Mouse (Mus musculus): ENCODE results near the gene Zfp948. TPM values are rescaled to one million over a fixed set of nuclear protein-coding genes. Genes with fewer than 3 reads are reported as not detected.
"Not testable (repeated sequence)": the region's sequence is repeated elsewhere in the genome, so short reads cannot be mapped to it uniquely, and the experiment has no call there.

The Zfp948 gene
- polyA plus RNA-seq, 1 experiment, result 2.0 TPM

- Histone ChIP-seq H3K4me2 (ENCODE audit: low read depth) (no peak overlapping the region), H3K4me3 (no peak overlapping the region), H3K36me3 (ENCODE audit: control insufficient read depth, insufficient read depth) (no peaks in the 10 kb centered on the region), H3K27me3 (ENCODE audit: control insufficient read depth, insufficient read depth, insufficient read length) (no peaks in the 10 kb centered on the region), H3ac (ENCODE audit: control insufficient read depth, insufficient read length) (no peak overlapping the region), H3K79me2 (ENCODE audit: control insufficient read depth, insufficient read depth) (no peaks in the 10 kb centered on the region)
- no peak for TF ChIP-seq MAX (IDR thresholded peaks at IDR 0.05; ENCODE audit: low read depth)
- TF ChIP-seq E2F4 (IDR thresholded peaks at IDR 0.05; ENCODE audit: insufficient read depth), result no peak
- TF ChIP-seq POLR2A (IDR thresholded peaks at IDR 0.05; ENCODE audit: insufficient read length, low read depth), result no peak
Observed at GRCm38 (mm10) chr17:21616356-21616755, 49.5 kb downstream of the Zfp948 start.

- Histone ChIP-seq H3ac (ENCODE audit: control insufficient read depth, insufficient read length) (no peak overlapping the region), H3K4me2 (ENCODE audit: low read depth) (no peak overlapping the region), H3K36me3 (ENCODE audit: control insufficient read depth, insufficient read depth) (no peaks in the 10 kb centered on the region), H3K4me3 (no peak overlapping the region), H3K79me2 (ENCODE audit: control insufficient read depth, insufficient read depth) (no peaks in the 10 kb centered on the region), H3K27me3 (ENCODE audit: control insufficient read depth, insufficient read depth, insufficient read length) (no peaks in the 10 kb centered on the region)
- no peak for TF ChIP-seq TCF3 (IDR thresholded peaks at IDR 0.05; ENCODE audit: insufficient read length, low read depth)
- no peak for TF ChIP-seq POLR2A (IDR thresholded peaks at IDR 0.05; ENCODE audit: insufficient read length, low read depth)
- no peak for TF ChIP-seq CEBPB (IDR thresholded peaks at IDR 0.05; ENCODE audit: insufficient read depth, poor library complexity, severe bottlenecking)
- no peak for TF ChIP-seq TCF12 (IDR thresholded peaks at IDR 0.05; ENCODE audit: insufficient read depth, poor library complexity, severe bottlenecking)
- no peak for TF ChIP-seq POLR2AphosphoS2 (IDR thresholded peaks at IDR 0.05; ENCODE audit: insufficient read length, low read depth)
- no peak for TF ChIP-seq E2F4 (IDR thresholded peaks at IDR 0.05; ENCODE audit: insufficient read depth)
- TF ChIP-seq MYOG (IDR thresholded peaks at IDR 0.05; ENCODE audit: control insufficient read depth in 1 of 3, insufficient read depth in 1 of 3, insufficient read length in 2 of 3, low read depth in 2 of 3), result no peak
- TF ChIP-seq SRF (IDR thresholded peaks at IDR 0.05; ENCODE audit: control insufficient read depth, insufficient read length, low read depth), result no peak
- no peak for TF ChIP-seq MYOD1 (IDR thresholded peaks at IDR 0.05; ENCODE audit: control insufficient read depth in 1 of 3, insufficient read length in 2 of 3, low read depth in 2 of 3)
- no peak for TF ChIP-seq USF1 (IDR thresholded peaks at IDR 0.05; ENCODE audit: low read depth)
- no peak for TF ChIP-seq REST (IDR thresholded peaks at IDR 0.05; ENCODE audit: insufficient read depth, insufficient read length)
- no peak for TF ChIP-seq MAX (IDR thresholded peaks at IDR 0.05; ENCODE audit: low read depth)
Observed at GRCm38 (mm10) chr17:21617352-21617751, 50.5 kb downstream of the Zfp948 start.

- Histone ChIP-seq H3ac (ENCODE audit: control insufficient read depth, insufficient read length) (no peak overlapping the region), H3K36me3 (ENCODE audit: control insufficient read depth, insufficient read depth) (no peaks in the 10 kb centered on the region), H3K4me2 (ENCODE audit: low read depth) (no peak overlapping the region), H3K79me2 (ENCODE audit: control insufficient read depth, insufficient read depth) (no peaks in the 10 kb centered on the region), H3K27me3 (ENCODE audit: control insufficient read depth, insufficient read depth, insufficient read length) (no peaks in the 10 kb centered on the region), H3K4me3 (no peak overlapping the region)
- no peak for TF ChIP-seq REST (IDR thresholded peaks at IDR 0.05; ENCODE audit: insufficient read depth, insufficient read length)
Observed at GRCm38 (mm10) chr17:21623647-21624046, 56.8 kb downstream of the Zfp948 start.

GRCm38 (mm10) chr17:21635758-21636157 is 69.0 kb downstream of the Zfp948 start:
- not testable (repeated sequence) for H3K4me3 ChIP-seq; H3ac ChIP-seq (ENCODE audit: control insufficient read depth, insufficient read length); H3K27me3 ChIP-seq (ENCODE audit: control insufficient read depth, insufficient read depth, insufficient read length); H3K79me2 ChIP-seq (ENCODE audit: control insufficient read depth, insufficient read depth); H3K4me2 ChIP-seq (ENCODE audit: low read depth); H3K36me3 ChIP-seq (ENCODE audit: control insufficient read depth, insufficient read depth)

Other genes starting within 250 kb of the Zfp948 start
- 0.10 TPM for gene Zfp677, start 183.3 kb upstream of the Zfp948 start, polyA plus RNA-seq (2012; fragmentation: generic; extraction: Trizol)
- 0.59 TPM for gene Zfp54, start 143.8 kb upstream of the Zfp948 start, polyA plus RNA-seq (2012; fragmentation: generic; extraction: Trizol)
- gene Zfp51, start 116.6 kb upstream of the Zfp948 start, polyA plus RNA-seq (2012; fragmentation: generic; extraction: Trizol), result 1.5 TPM
- gene Zfp53, start 78.0 kb upstream of the Zfp948 start, polyA plus RNA-seq (2012; fragmentation: generic; extraction: Trizol), result 1.5 TPM
- gene Zfp52, start 31.5 kb upstream of the Zfp948 start, polyA plus RNA-seq (2012; fragmentation: generic; extraction: Trizol), result 1.9 TPM
- gene Zfp983, start 83.6 kb downstream of the Zfp948 start, polyA plus RNA-seq (2012; fragmentation: generic; extraction: Trizol), result 0.44 TPM
- gene Gm10226, start 124.9 kb downstream of the Zfp948 start, polyA plus RNA-seq (2012; fragmentation: generic; extraction: Trizol), result not detected
- gene Zfp760, start 140.7 kb downstream of the Zfp948 start, polyA plus RNA-seq (2012; fragmentation: generic; extraction: Trizol), result 0.76 TPM
- 0.54 TPM for gene Zfp229, start 163.8 kb downstream of the Zfp948 start, polyA plus RNA-seq (2012; fragmentation: generic; extraction: Trizol)

All from myocyte (in vitro differentiated cells).